ENCODE assay signal across 9 mouse cellular contexts in genomic region chr9:123457603-123458002, GRCm38 (mm10). TPM values are rescaled to one million over a fixed set of nuclear protein-coding genes. Genes with fewer than 3 reads are reported as not detected.
A peak's percentile ranks its signal among the peaks of the same experiment; 100 is the strongest.
DNase-seq lines count a peak whose midpoint lies in the region; ATAC-seq and TF ChIP-seq lines count a peak whose summit lies in the region.
"Had no signal": no experiment of that assay in that cellular context is flagged by ENCODE, and none has a peak within 500 bp of the region (broad histone marks: within the 10 kb centered on the region; RNA-seq: fewer than 3 reads in every experiment).

No protein-coding gene starts in this region.

- peak; percentile 85 for TF ChIP-seq CTCF in liver, adult 2 months (IDR thresholded peaks at IDR 0.05; ENCODE audit: low read depth, low read length)

- no peak for TF ChIP-seq POLR2A in liver, adult 2 months (IDR thresholded peaks at IDR 0.05; ENCODE audit: extremely low read depth, insufficient read depth, low read length)

- H3K4me3 ChIP-seq in liver, adult 2 months (ENCODE audit: insufficient read depth, low read depth, low read length): no peak overlapping the region
- no peak overlapping the region for H3K4me3 ChIP-seq in forebrain, embryonic 14.5 days (ENCODE audit: low read depth, low read length)
- no peak overlapping the region for H3K4me3 ChIP-seq in forebrain, embryonic 11.5 days (ENCODE audit: low read depth, low read length)

- intact Hi-C loops in heart, postnatal 36 days (cut with DNase I): no loop called here

- H3K36me3 ChIP-seq in liver, adult 2 months (ENCODE audit: control insufficient read depth, insufficient read depth, low read length): no peaks in the 10 kb centered on the region; the same call in 1 of the 2 replicates
- H3K36me3 ChIP-seq in forebrain, embryonic 14.5 days (ENCODE audit: control insufficient read depth, insufficient read depth, low read length): peaks cover 38% of the 10 kb centered on the region
- no peaks in the 10 kb centered on the region for H3K36me3 ChIP-seq in forebrain, embryonic 11.5 days (ENCODE audit: control insufficient read depth, insufficient read depth, low read length)

- peaks cover 11% of the 10 kb centered on the region for H3K4me1 ChIP-seq in liver, adult 2 months (ENCODE audit: control insufficient read depth, insufficient read depth, low read length)
- no peaks in the 10 kb centered on the region for H3K4me1 ChIP-seq in forebrain, embryonic 14.5 days (ENCODE audit: control insufficient read depth, insufficient read depth, low read length)
- H3K4me1 ChIP-seq in forebrain, embryonic 11.5 days (replicated peaks; ENCODE audit: control insufficient read depth, insufficient read depth, low read length): no peaks in the 10 kb centered on the region

- H3K79me2 ChIP-seq in liver, adult 2 months (ENCODE audit: control insufficient read depth, insufficient read depth, low read length): no peaks in the 10 kb centered on the region

- WGBS in liver, adult 2 months: 9% methylated on average over 2 of the region's 2 CpGs
- 69% methylated on average over 2 of the region's 2 CpGs for WGBS in forebrain, embryonic 14.5 days
- WGBS in forebrain, embryonic 11.5 days: 71% methylated on average over 2 of the region's 2 CpGs

- peak; percentile 66 for DNase-seq in liver, adult 2 months (ENCODE audit: extremely low read depth, low read depth, low spot score)
- no peak for DNase-seq in liver
- peak; percentile 63 to 66 for DNase-seq in cerebellum, adult 18-20 months
- DNase-seq in heart, postnatal 36 days: peak; percentile 40 to 48
- peak; percentile 48 to 61 for DNase-seq in lung, postnatal 4 days
- no peak for DNase-seq in forebrain, embryonic 14.5 days (ENCODE audit: low spot score)
- no peak for DNase-seq in left cerebral cortex, adult 11 months (ENCODE audit: low spot score)
- DNase-seq in forebrain, embryonic 11.5 days (ENCODE audit: low spot score): no peak

- no peaks in the 10 kb centered on the region for H3K9me3 ChIP-seq in forebrain, embryonic 14.5 days (replicated peaks; ENCODE audit: control insufficient read depth, low read length)
- no peaks in the 10 kb centered on the region for H3K9me3 ChIP-seq in forebrain, embryonic 11.5 days (ENCODE audit: control insufficient read depth, low read length)

- 0 out of 2 replicates have a peak overlapping the region, but pooled peaks have one; percentile 37 for H3K9ac ChIP-seq in liver, adult 2 months (ENCODE audit: low read depth, low read length)
- no peak overlapping the region for H3K9ac ChIP-seq in forebrain, embryonic 14.5 days (ENCODE audit: low read length)
- no peak overlapping the region for H3K9ac ChIP-seq in forebrain, embryonic 11.5 days (ENCODE audit: low read length)

- no peaks in the 10 kb centered on the region for H3K27me3 ChIP-seq in liver, adult 2 months (ENCODE audit: control insufficient read depth, insufficient read depth, low read length)
- no peaks in the 10 kb centered on the region for H3K27me3 ChIP-seq in forebrain, embryonic 14.5 days (replicated peaks; ENCODE audit: control insufficient read depth, insufficient read depth, low read length)
- 0 out of 2 replicates have a peak, but pooled peaks cover 2% of the 10 kb centered on the region for H3K27me3 ChIP-seq in forebrain, embryonic 11.5 days (ENCODE audit: control insufficient read depth, insufficient read depth, low read length)

- ATAC-seq in forebrain, embryonic 14.5 days: no peak
- no peak for ATAC-seq in forebrain, embryonic 11.5 days (replicated peaks; ENCODE audit: low FRiP score)

- H3K27ac ChIP-seq in liver, adult 2 months (replicated peaks; ENCODE audit: insufficient read depth, low read depth, low read length): peak overlapping the region; percentile 91
- no peak overlapping the region for H3K27ac ChIP-seq in forebrain, embryonic 14.5 days (ENCODE audit: low read depth, low read length)
- H3K27ac ChIP-seq in forebrain, embryonic 11.5 days (ENCODE audit: low read depth, low read length): no peak overlapping the region
- H3K27ac ChIP-seq: macrophage had no signal

- H3K4me2 ChIP-seq in forebrain, embryonic 14.5 days (ENCODE audit: low read length): no peak overlapping the region
- H3K4me2 ChIP-seq in forebrain, embryonic 11.5 days (ENCODE audit: low read depth, low read length, severe bottlenecking): no peak overlapping the region

RNA-seq across cellular contexts. Expression of gene Limd1, which starts 20.9 kb away (rescaled TPM):
- total RNA-seq in liver, adult 2 months (2014; rRNA removed): 19.7 and 22.2 TPM in 2 replicates
- polyA plus RNA-seq in liver, adult 2 months (2012; rRNA removed): 15.9 and 24.6 TPM in 2 replicates
- total RNA-seq in heart, postnatal 36 days (2021): 10 to 100 TPM; 43.2 to 43.3 TPM
- polyA plus RNA-seq in forebrain, embryonic 14.5 days (2014; fragmentation: Nextera tagmentation; extraction: Ambion mirVana): 23.1 and 23.5 TPM in 2 replicates
- polyA plus RNA-seq in forebrain, embryonic 11.5 days (2014; fragmentation: Nextera tagmentation; extraction: Ambion mirVana): 52.3 and 56.6 TPM in 2 replicates

Comparison
In these comparisons a context has a peak if more than half of its experiments do, and no peak if none do; other contexts are left out.
1. DNase-seq: peak in liver, adult 2 months (single experiment), cerebellum, adult 18-20 months (2 of 2), heart, postnatal 36 days (2 of 2) and lung, postnatal 4 days (2 of 2); none in liver (single experiment), forebrain, embryonic 14.5 days (single experiment), left cerebral cortex, adult 11 months (single experiment) and forebrain, embryonic 11.5 days (single experiment).